Mouse (Mus musculus): ENCODE results near the gene Pilrb1. TPM values are rescaled to one million over a fixed set of nuclear protein-coding genes. Genes with fewer than 3 reads are reported as not detected.

The Pilrb1 gene
- polyA plus RNA-seq, 1 experiment: 16.5 TPM

- 82% methylated on average over 2 of the region's 2 CpGs for WGBS
These were observed 31.9 kb downstream of the Pilrb1 start for GRCm38 (mm10) chr5:137825971-137826370.

GRCm38 (mm10) chr5:137825030-137825429 lies 32.9 kb downstream of the Pilrb1 start:
- no peak for TF ChIP-seq POLR2A (IDR thresholded peaks at IDR 0.05; ENCODE audit: borderline replicate concordance, extremely low read depth, low read depth, low read length)
- TF ChIP-seq CTCF (IDR thresholded peaks at IDR 0.05; ENCODE audit: insufficient read depth, low read length): no peak
- Histone ChIP-seq H3K4me3 (replicated peaks; ENCODE audit: extremely low read depth, low read depth, low read length) (no peak overlapping the region), H3K4me1 (ENCODE audit: control insufficient read depth, insufficient read depth, low read length) (no peaks in the 10 kb centered on the region)
- 88% methylated on average over 3 of the region's 3 CpGs for WGBS
- no peak for DNase-seq

More at GRCm38 (mm10) chr5:137825971-137826370, 31.9 kb downstream of the Pilrb1 start:
- TF ChIP-seq CTCF (IDR thresholded peaks at IDR 0.05; ENCODE audit: insufficient read depth, low read length) (no peak), POLR2A (IDR thresholded peaks at IDR 0.05; ENCODE audit: borderline replicate concordance, extremely low read depth, low read depth, low read length) (no peak)
- no peak for DNase-seq
- Histone ChIP-seq H3K4me1 (ENCODE audit: control insufficient read depth, insufficient read depth, low read length) (no peaks in the 10 kb centered on the region), H3K4me3 (replicated peaks; ENCODE audit: extremely low read depth, low read depth, low read length) (no peak overlapping the region)

GRCm38 (mm10) chr5:137823455-137824045 lies 34.4 kb downstream of the Pilrb1 start:
- H3K4me1 ChIP-seq (ENCODE audit: control insufficient read depth, insufficient read depth, low read length): no peaks in the 10 kb centered on the region
- 77% methylated on average over 6 of the region's 6 CpGs for WGBS
- H3K4me3 ChIP-seq (replicated peaks; ENCODE audit: extremely low read depth, low read depth, low read length): no peak overlapping the region
- TF ChIP-seq CTCF (IDR thresholded peaks at IDR 0.05; ENCODE audit: insufficient read depth, low read length) (no peak), POLR2A (IDR thresholded peaks at IDR 0.05; ENCODE audit: borderline replicate concordance, extremely low read depth, low read depth, low read length) (no peak)
- DNase-seq: no peak

GRCm38 (mm10) chr5:137822602-137823001 lies 35.3 kb downstream of the Pilrb1 start:
- WGBS: 83% methylated on average over 1 of the region's 1 CpGs

GRCm38 (mm10) chr5:137822126-137822525 lies 35.8 kb downstream of the Pilrb1 start:
- DNase-seq: no peak
- TF ChIP-seq POLR2A (IDR thresholded peaks at IDR 0.05; ENCODE audit: borderline replicate concordance, extremely low read depth, low read depth, low read length): no peak
- no peak for TF ChIP-seq CTCF (IDR thresholded peaks at IDR 0.05; ENCODE audit: insufficient read depth, low read length)
- H3K4me3 ChIP-seq (replicated peaks; ENCODE audit: extremely low read depth, low read depth, low read length): no peak overlapping the region
- 73% methylated on average over 4 of the region's 4 CpGs for WGBS
- H3K4me1 ChIP-seq (ENCODE audit: control insufficient read depth, insufficient read depth, low read length): no peaks in the 10 kb centered on the region

More at GRCm38 (mm10) chr5:137822602-137823001, 35.3 kb downstream of the Pilrb1 start:
- no peak for TF ChIP-seq POLR2A (IDR thresholded peaks at IDR 0.05; ENCODE audit: borderline replicate concordance, extremely low read depth, low read depth, low read length)
- no peak for TF ChIP-seq CTCF (IDR thresholded peaks at IDR 0.05; ENCODE audit: insufficient read depth, low read length)
- DNase-seq: no peak
- Histone ChIP-seq H3K4me3 (replicated peaks; ENCODE audit: extremely low read depth, low read depth, low read length) (no peak overlapping the region), H3K4me1 (ENCODE audit: control insufficient read depth, insufficient read depth, low read length) (no peaks in the 10 kb centered on the region)

GRCm38 (mm10) chr5:137817466-137818222 lies 40.3 kb downstream of the Pilrb1 start:
- H3K4me1 ChIP-seq (ENCODE audit: control insufficient read depth, insufficient read depth, low read length): no peaks in the 10 kb centered on the region
- WGBS: 24% methylated on average over 4 of the region's 4 CpGs
- DNase-seq: no peak
- TF ChIP-seq POLR2A (IDR thresholded peaks at IDR 0.05; ENCODE audit: borderline replicate concordance, extremely low read depth, low read depth, low read length): no peak
- TF ChIP-seq CTCF (IDR thresholded peaks at IDR 0.05; ENCODE audit: insufficient read depth, low read length): no peak
- no peak overlapping the region for H3K4me3 ChIP-seq (replicated peaks; ENCODE audit: extremely low read depth, low read depth, low read length)

- 90% methylated on average over 5 of the region's 5 CpGs for WGBS
- DNase-seq: no peak
- Histone ChIP-seq H3K4me1 (ENCODE audit: control insufficient read depth, insufficient read depth, low read length) (no peaks in the 10 kb centered on the region), H3K4me3 (replicated peaks; ENCODE audit: extremely low read depth, low read depth, low read length) (no peak overlapping the region)
- TF ChIP-seq POLR2A (IDR thresholded peaks at IDR 0.05; ENCODE audit: borderline replicate concordance, extremely low read depth, low read depth, low read length) (no peak), CTCF (IDR thresholded peaks at IDR 0.05; ENCODE audit: insufficient read depth, low read length) (no peak)
These were observed 49.6 kb downstream of the Pilrb1 start for GRCm38 (mm10) chr5:137808316-137808715.

GRCm38 (mm10) chr5:137806158-137806557 lies 51.7 kb downstream of the Pilrb1 start:
- 72% methylated on average over 1 of the region's 1 CpGs for WGBS
- no peaks in the 10 kb centered on the region for H3K4me1 ChIP-seq (ENCODE audit: control insufficient read depth, insufficient read depth, low read length)
- no peak for DNase-seq
- no peak for TF ChIP-seq POLR2A (IDR thresholded peaks at IDR 0.05; ENCODE audit: borderline replicate concordance, extremely low read depth, low read depth, low read length)
- TF ChIP-seq CTCF (IDR thresholded peaks at IDR 0.05; ENCODE audit: insufficient read depth, low read length): no peak
- H3K4me3 ChIP-seq (replicated peaks; ENCODE audit: extremely low read depth, low read depth, low read length): no peak overlapping the region

Other genes with a start within 250 kb of the Pilrb1 start
- 280 and 290 TPM in 2 replicates for gene Pcolce, start 244.3 kb downstream of the Pilrb1 start, polyA plus RNA-seq (2012; rRNA removed)
- 0.89 and 1.0 TPM in 2 replicates for gene Fbxo24, start 229.1 kb downstream of the Pilrb1 start, polyA plus RNA-seq (2012; rRNA removed)
- gene Lrch4, start 229.0 kb downstream of the Pilrb1 start, polyA plus RNA-seq (2012; rRNA removed): 79.4 and 105 TPM in 2 replicates
- gene Gm20605, start 228.9 kb downstream of the Pilrb1 start, polyA plus RNA-seq (2012; rRNA removed): 63.8 and 65.2 TPM in 2 replicates
- gene Sap25, start 216.8 kb downstream of the Pilrb1 start, polyA plus RNA-seq (2012; rRNA removed): 150 and 162 TPM in 2 replicates
- 3.6 and 4.4 TPM in 2 replicates for gene Irs3, start 212.4 kb downstream of the Pilrb1 start, polyA plus RNA-seq (2012; rRNA removed)
- gene Agfg2, start 173.4 kb downstream of the Pilrb1 start, polyA plus RNA-seq (2012; rRNA removed): 22.4 and 24.3 TPM in 2 replicates
- 2.3 and 2.4 TPM in 2 replicates for gene Nyap1, start 116.5 kb downstream of the Pilrb1 start, polyA plus RNA-seq (2012; rRNA removed)
- gene Tsc22d4, start 112.4 kb downstream of the Pilrb1 start, polyA plus RNA-seq (2012; rRNA removed): 103 and 110 TPM in 2 replicates
- 32.7 and 46.7 TPM in 2 replicates for gene Ppp1r35, start 79.3 kb downstream of the Pilrb1 start, polyA plus RNA-seq (2012; rRNA removed)
- gene Mepce, start 70.5 kb downstream of the Pilrb1 start, polyA plus RNA-seq (2012; rRNA removed): 43.3 and 44.2 TPM in 2 replicates
- gene Zcwpw1, start 70.3 kb downstream of the Pilrb1 start, polyA plus RNA-seq (2012; rRNA removed): 0.49 and 0.60 TPM in 2 replicates
- 24.7 and 27.9 TPM in 2 replicates for gene Pilra, start 21.8 kb downstream of the Pilrb1 start, polyA plus RNA-seq (2012; rRNA removed)
- gene Pilrb2, start 13.7 kb upstream of the Pilrb1 start, polyA plus RNA-seq (2012; rRNA removed): 7.9 and 12.1 TPM in 2 replicates
- 0.71 and 1.2 TPM in 2 replicates for gene Cyp3a13, start 63.5 kb upstream of the Pilrb1 start, polyA plus RNA-seq (2012; rRNA removed)
- 0.03 and 0.33 TPM in 2 replicates for gene Gjc3, start 105.0 kb upstream of the Pilrb1 start, polyA plus RNA-seq (2012; rRNA removed)
- 1.1 and 1.2 TPM in 2 replicates for gene Azgp1, start 123.4 kb upstream of the Pilrb1 start, polyA plus RNA-seq (2012; rRNA removed)
- gene Smok3a, start 163.2 kb upstream of the Pilrb1 start, polyA plus RNA-seq (2012; rRNA removed): not detected in 2 replicates
- gene Smok3b, start 163.3 kb upstream of the Pilrb1 start, polyA plus RNA-seq (2012; rRNA removed): not detected in 2 replicates
- gene Smok3c, start 195.1 kb upstream of the Pilrb1 start, polyA plus RNA-seq (2012; rRNA removed): not detected in 2 replicates
- 4.0 and 5.9 TPM in 2 replicates for gene Zkscan1, start 227.0 kb upstream of the Pilrb1 start, polyA plus RNA-seq (2012; rRNA removed)